Mouse (Mus musculus): ENCODE results near the gene Pgp. TPM values are rescaled to one million over a fixed set of nuclear protein-coding genes. Genes with fewer than 3 reads are reported as not detected.

The Pgp gene
- 43.4 and 44.6 TPM in 2 replicates for polyA plus RNA-seq (2012; rRNA removed)

GRCm38 (mm10) chr17:24469910-24470602 lies at the start of gene Pgp, which contains the start of gene E4f1:
Pgp (plus strand) TSS chr17:24470392.
E4f1 (minus strand) TSS chr17:24470313.

DNA sequence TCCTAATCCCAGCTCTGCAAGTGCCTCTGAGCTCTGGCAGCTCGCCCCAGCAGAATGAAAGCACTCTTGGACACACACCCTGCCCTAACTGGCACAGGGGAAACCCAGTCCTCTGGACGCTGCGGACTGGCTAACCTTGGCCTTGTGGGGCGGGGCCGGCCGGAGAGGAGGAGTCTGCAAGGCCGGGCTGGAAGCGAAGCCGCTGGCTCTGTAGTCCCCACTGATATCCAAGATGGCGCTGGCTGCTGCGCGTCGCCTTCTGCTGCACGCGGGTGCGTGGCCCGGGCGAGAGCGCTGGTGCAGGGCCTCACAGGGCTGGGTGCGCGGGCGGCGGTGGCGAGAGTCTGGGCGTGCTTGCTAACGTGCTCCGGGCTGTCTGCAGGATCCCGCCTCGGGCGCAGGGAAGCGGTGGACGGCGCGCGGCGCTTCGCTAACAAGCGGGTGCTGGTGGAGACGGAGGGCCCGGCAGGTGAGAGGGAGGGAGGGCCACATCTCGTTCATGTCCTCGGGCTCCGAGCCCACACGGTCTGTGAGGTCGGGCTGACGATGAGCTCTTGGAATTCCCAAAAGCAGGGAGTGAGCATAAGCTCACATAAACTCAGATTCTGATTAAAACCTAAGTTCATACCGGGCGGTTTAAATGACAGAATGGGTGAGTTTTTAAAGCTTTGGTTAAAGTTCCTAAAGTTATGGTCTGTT lies 43.6 kb upstream of the Pgp start, which contains the start of gene Eci1:
TSS of gene Eci1 (plus strand) at position 171 of the 699 bp plus-strand sequence.

GRCm38 (mm10) chr17:24442632-24443155 lies 27.5 kb upstream of the Pgp start, which contains the start of gene Dnase1l2:
Dnase1l2 (minus strand) TSS chr17:24443105.

DNA sequence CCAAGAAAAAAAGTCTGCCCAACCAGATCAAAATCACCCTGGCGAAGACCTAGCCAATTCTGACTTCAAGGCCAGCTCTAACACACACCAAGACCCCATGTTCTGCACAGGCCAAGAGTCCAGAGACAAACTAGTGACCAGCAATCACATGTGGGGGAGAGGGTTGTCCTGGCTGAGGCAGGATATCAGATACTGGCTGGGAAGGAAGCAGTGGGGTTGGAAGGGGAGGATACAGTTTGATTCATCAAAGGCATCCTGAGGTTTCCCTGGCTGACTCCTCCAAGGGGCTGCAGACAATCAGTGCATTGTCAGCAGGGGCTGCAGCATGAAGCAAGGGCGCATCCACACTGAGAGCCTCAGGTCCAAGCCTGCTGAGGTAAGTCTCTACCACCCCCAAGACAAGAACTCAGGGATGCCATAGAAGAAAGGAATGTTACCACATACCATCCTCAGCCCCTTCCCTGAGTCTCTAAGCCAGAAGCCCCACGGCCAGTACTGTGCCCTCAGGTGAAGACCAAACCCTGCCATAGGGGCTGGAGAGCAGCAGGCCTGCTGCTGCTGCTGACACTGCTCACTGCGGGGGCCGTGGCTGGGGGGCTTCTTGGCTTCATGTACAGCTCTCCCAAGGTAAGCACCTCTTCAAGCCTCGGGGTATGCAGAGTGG lies 3.6 kb downstream of the Pgp start, which contains the start of gene Bricd5:
TSS of gene Bricd5 (plus strand) at position 273 of the 664 bp plus-strand sequence.

DNA sequence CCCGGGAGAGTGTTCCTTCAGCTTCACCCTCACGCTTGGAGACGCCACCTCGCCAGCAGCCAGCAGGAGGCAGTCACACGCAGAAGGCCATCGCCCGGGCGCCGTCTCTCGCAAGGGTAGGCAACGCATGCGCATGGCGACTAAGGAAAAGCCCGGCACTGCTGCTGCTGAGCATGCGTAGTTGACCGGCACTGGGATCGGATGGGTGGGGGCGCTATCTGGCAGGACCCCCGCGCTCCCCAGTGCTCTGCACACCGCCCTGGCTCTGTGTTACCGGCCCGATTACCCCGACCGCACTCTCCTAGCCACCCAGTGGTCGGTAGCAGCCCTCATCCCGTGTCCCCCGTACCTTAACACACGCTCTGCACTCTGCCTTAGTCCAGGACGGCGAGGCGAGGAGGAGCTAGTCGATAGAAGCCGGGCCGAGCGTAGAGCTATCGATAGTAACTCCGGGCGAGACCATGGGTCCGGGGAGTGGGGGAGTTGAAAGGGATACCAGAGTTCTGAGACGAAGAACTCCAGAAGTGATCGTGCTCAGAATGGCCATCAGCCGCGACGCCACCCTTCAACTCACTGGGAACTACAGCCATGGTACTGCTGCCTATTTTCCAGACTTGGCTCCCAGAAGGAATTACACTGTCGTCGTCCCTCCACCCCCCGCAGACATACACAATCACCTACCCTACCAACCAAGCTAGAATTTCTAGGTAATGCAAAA lies 8.6 kb downstream of the Pgp start, which contains the start of gene Mlst8:
TSS of gene Mlst8 (minus strand) at position 416 of the 718 bp plus-strand sequence.

DNA sequence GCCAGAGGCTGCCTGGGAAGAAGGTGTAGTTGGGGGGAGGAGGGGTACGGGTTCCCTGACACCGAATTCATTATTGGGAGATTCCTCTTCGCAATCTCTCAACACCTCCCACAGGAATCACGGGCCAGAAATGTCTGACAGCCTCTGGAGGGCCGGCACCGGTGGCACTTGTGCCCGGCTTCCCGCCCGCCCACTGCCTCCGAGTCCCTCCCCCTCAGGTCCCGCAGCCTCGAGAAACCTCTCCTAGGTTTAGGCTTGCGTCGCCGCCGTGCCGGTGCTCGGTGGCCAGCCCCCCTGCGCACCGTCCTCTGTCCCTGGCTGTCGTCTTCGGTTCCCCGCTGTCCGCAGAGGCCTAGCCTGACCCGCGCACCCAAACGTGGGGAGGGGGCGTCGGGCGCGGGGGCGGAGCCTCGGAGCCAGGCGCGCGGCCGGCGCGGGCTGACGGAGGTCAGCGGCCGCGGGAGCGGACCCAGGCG lies 18.0 kb downstream of the Pgp start, which contains the start of gene Caskin1:
TSS of gene Caskin1 (plus strand) at position 416 of the 476 bp plus-strand sequence.

Other genes with a start within 250 kb of the Pgp start
- gene Tedc2, start 249.5 kb upstream of the Pgp start, polyA plus RNA-seq (2012; rRNA removed), result 29.6 and 34.7 TPM in 2 replicates
- gene Ccnf, start 218.9 kb upstream of the Pgp start, polyA plus RNA-seq (2012; rRNA removed), result 21.1 and 25.3 TPM in 2 replicates
- gene Abca17, start 119.3 kb upstream of the Pgp start, polyA plus RNA-seq (2012; rRNA removed), result 0.33 TPM in 2 replicates
- 33.8 and 34.2 TPM in 2 replicates for gene Abca3, start 118.4 kb upstream of the Pgp start, polyA plus RNA-seq (2012; rRNA removed)
- 392 and 424 TPM in 2 replicates for gene Rnps1, start 55.8 kb upstream of the Pgp start, polyA plus RNA-seq (2012; rRNA removed)
- 31.1 and 38.3 TPM in 2 replicates for gene Eci1, start 43.8 kb upstream of the Pgp start, polyA plus RNA-seq (2012; rRNA removed)
- 26.4 and 29.0 TPM in 2 replicates for gene Dnase1l2, start 27.3 kb upstream of the Pgp start, polyA plus RNA-seq (2012; rRNA removed)
- gene E4f1, start 79 bp upstream of the Pgp start, polyA plus RNA-seq (2012; rRNA removed), result 82.5 and 89.4 TPM in 2 replicates
- 0.43 and 1.0 TPM in 2 replicates for gene Bricd5, start 3.5 kb downstream of the Pgp start, polyA plus RNA-seq (2012; rRNA removed)
- 51.2 and 55.8 TPM in 2 replicates for gene Mlst8, start 8.7 kb downstream of the Pgp start, polyA plus RNA-seq (2012; rRNA removed)
- 93.1 and 111 TPM in 2 replicates for gene Caskin1, start 18.2 kb downstream of the Pgp start, polyA plus RNA-seq (2012; rRNA removed)
- gene Traf7, start 57.5 kb downstream of the Pgp start, polyA plus RNA-seq (2012; rRNA removed), result 333 and 335 TPM in 2 replicates
- 4.1 and 5.0 TPM in 2 replicates for gene Rab26, start 63.8 kb downstream of the Pgp start, polyA plus RNA-seq (2012; rRNA removed)
- 60.4 and 62.9 TPM in 2 replicates for gene Pkd1, start 79.4 kb downstream of the Pgp start, polyA plus RNA-seq (2012; rRNA removed)
- 175 and 176 TPM in 2 replicates for gene Tsc2, start 162.2 kb downstream of the Pgp start, polyA plus RNA-seq (2012; rRNA removed)
- 16.0 and 16.5 TPM in 2 replicates for gene Nthl1, start 162.3 kb downstream of the Pgp start, polyA plus RNA-seq (2012; rRNA removed)
- 27.3 and 36.1 TPM in 2 replicates for gene Slc9a3r2, start 179.9 kb downstream of the Pgp start, polyA plus RNA-seq (2012; rRNA removed)
- gene Npw, start 188.1 kb downstream of the Pgp start, polyA plus RNA-seq (2012; rRNA removed), result 0.16 and 0.29 TPM in 2 replicates
- 85.5 and 87.5 TPM in 2 replicates for gene Zfp598, start 199.3 kb downstream of the Pgp start, polyA plus RNA-seq (2012; rRNA removed)
- gene Syngr3, start 219.6 kb downstream of the Pgp start, polyA plus RNA-seq (2012; rRNA removed), result 58.6 and 60.6 TPM in 2 replicates
- gene Gfer, start 225.8 kb downstream of the Pgp start, polyA plus RNA-seq (2012; rRNA removed), result 31.7 and 33.2 TPM in 2 replicates
- 9.5 and 9.7 TPM in 2 replicates for gene Noxo1, start 225.8 kb downstream of the Pgp start, polyA plus RNA-seq (2012; rRNA removed)
- 71.6 and 77.7 TPM in 2 replicates for gene Tbl3, start 237.3 kb downstream of the Pgp start, polyA plus RNA-seq (2012; rRNA removed)
- gene Rnf151, start 247.7 kb downstream of the Pgp start, polyA plus RNA-seq (2012; rRNA removed), result 0.36 TPM in 2 replicates
- 1,943 and 2,057 TPM in 2 replicates for gene Rps2, start 247.7 kb downstream of the Pgp start, polyA plus RNA-seq (2012; rRNA removed)